Mouse (Mus musculus): ENCODE results near the gene Rtn2. TPM values are rescaled to one million over a fixed set of nuclear protein-coding genes. Genes with fewer than 3 reads are reported as not detected.

Gene Rtn2
- polyA plus RNA-seq, 1 experiment from 2014 or later = 12.8 TPM

DNA sequence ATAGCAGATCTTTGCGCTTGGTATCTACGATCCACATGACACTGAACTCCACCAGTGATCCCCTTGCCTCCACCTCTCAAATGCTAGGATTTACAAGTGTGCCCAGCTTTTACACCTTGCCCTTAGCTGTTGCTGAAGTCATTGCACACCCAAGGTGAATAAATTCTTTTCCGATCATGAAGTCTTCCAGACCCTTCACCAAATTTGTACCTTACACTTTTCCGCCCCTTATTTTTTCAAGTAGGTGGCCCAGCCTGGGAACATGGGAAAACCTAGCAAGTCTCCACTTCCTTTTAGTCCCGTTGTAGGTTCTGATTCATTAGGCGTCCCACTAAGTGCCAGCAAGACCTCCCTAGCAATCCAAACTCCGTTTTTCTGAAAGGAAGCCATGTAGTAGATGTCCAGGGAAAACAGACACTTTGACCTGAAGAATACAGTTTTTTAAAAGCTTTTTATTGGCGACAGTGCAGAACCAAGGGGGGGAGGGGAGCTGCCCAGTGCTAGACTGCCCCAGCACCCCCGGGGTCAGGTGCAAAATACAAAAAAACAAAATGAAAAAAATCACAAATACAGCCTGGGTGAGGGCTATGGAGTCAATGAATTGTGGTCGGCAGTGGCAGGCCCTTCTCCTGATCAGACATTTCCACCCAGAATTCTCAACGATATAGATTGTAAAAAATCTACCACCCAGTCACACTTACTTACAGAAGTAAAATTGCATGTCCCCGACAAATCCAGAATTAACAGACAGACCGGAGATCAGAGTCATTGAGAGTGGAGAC, 20.0 kb downstream of the Rtn2 start:
- Histone ChIP-seq H3K9ac (replicated peaks) (no peak overlapping the region), H3K4me2 (peak overlapping the region; percentile 53; the same call in 1 of the 2 replicates), H3K36me3 (no peaks in the 10 kb centered on the region), H3K27me3 (peaks cover 63% of the 10 kb centered on the region), H3K27ac (no peak overlapping the region), H3K9me3 (no peaks in the 10 kb centered on the region), H3K4me3 (replicated peaks) (no peak overlapping the region; the same call in 1 of the 2 replicates), H3K4me1 (replicated peaks) (peaks cover 26% of the 10 kb centered on the region)
- no peak for ATAC-seq (ENCODE audit: insufficient number of reproducible peaks, insufficient read depth, low FRiP score, low TSS enrichment, low read depth)
- WGBS = 49% methylated on average over 13 of the region's 13 CpGs

DNA sequence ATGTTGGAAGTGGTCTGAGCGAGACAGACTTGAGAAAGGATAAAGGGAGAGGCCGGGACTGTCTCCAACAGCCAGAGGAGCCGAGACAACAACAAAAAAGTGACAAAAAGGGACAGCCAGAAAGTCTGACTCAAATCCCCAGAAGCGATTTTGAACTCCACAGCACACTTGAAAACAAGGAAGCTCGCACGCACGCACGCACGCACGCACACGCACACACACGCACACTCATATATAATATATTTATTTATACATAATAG, 20.6 kb downstream of the Rtn2 start:
- Histone ChIP-seq H3K4me3 (replicated peaks) (no peak overlapping the region), H3K4me1 (replicated peaks) (peaks cover 31% of the 10 kb centered on the region), H3K27me3 (peaks cover 68% of the 10 kb centered on the region), H3K27ac (no peak overlapping the region), H3K9me3 (no peaks in the 10 kb centered on the region), H3K4me2 (no peak overlapping the region), H3K9ac (replicated peaks) (no peak overlapping the region), H3K36me3 (no peaks in the 10 kb centered on the region)
- WGBS = 72% methylated on average over 12 of the region's 12 CpGs
- ATAC-seq (ENCODE audit: insufficient number of reproducible peaks, insufficient read depth, low FRiP score, low TSS enrichment, low read depth) = no peak

DNA sequence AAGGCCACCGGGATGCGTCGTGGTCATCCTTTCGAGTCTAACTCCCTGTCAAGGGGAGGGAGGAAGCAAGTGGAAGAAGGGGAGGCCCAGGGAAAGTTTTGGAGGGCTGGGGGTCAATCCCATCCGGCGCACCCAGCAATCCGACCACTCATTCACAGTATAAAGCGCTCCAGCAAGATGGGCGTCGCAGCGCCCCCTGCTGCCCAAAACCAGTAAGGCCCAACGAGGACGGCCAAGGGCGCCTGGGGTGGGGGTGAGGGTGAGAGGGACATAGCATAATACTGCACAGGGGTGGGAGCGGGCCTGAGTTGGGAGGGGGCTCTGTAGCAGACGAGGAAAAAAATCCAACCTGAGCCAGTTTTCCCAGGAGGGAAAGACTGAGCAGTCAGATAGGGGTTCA, 21.3 kb downstream of the Rtn2 start:
- no peaks in the 10 kb centered on the region for H3K36me3 ChIP-seq
- peak overlapping the region; percentile 57 for H3K4me2 ChIP-seq
- H3K9me3 ChIP-seq = no peaks in the 10 kb centered on the region
- peaks cover 69% of the 10 kb centered on the region for H3K27me3 ChIP-seq
- no peak for ATAC-seq (ENCODE audit: insufficient number of reproducible peaks, insufficient read depth, low FRiP score, low TSS enrichment, low read depth)
- no peak overlapping the region for H3K27ac ChIP-seq
- H3K4me3 ChIP-seq (replicated peaks) = peak overlapping the region; percentile 34; the same call in 1 of the 2 replicates
- WGBS = 2% methylated on average over 16 of the region's 16 CpGs
- H3K4me1 ChIP-seq (replicated peaks) = peaks cover 35% of the 10 kb centered on the region
- 0 out of 2 replicates have a peak overlapping the region, but pooled peaks have one; percentile 31 for H3K9ac ChIP-seq (replicated peaks)

DNA sequence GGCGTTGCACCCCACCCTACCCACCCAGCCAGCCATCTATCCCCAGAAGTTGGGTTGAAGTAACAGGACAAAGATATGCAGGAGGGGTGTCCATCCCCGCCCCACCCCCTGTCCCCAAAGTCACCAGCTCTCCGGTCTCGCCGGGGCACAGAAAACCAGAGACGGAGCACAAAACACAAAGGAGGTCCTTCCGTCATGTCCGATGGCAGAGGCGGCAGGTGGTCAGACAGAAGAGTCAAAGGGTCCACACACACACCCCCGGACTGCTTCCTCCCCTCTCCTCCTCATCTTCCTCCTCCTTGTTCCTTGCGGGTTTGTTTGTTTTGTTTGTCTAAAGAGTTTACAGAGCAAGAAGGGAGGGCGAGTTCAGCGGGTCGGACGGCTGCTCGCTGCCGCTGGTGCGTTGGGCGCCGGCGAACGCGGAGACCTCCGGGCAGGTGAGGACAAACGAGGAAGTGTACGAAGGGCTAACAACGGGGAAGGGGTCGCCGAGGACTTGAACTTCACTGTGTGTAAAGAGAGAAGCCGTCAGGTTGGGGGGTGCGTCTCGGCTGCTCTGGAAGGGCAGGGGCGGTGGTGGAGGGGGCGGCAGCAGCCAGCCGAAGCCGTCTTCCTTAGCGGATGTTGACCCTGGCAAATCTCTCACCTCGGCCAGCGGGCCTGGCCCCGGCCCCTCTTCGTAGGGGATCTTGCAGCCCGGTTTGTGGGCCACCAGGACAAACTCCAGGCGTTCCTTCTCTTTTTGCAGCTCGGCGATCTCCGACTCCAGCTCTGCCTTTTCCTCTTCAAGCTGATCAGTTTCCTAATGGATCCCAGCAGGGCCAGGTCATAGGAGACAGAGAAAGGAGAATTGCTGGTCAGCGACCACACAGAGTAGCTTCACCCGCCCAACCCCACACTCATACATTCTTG, 22.3 kb downstream of the Rtn2 start:
- H3K27me3 ChIP-seq = peaks cover 76% of the 10 kb centered on the region
- 2% methylated on average over 47 of the region's 48 CpGs for WGBS
- no peaks in the 10 kb centered on the region for H3K36me3 ChIP-seq
- H3K4me3 ChIP-seq (replicated peaks) = peak overlapping the region; percentile 34
- no peaks in the 10 kb centered on the region for H3K9me3 ChIP-seq
- H3K4me2 ChIP-seq = peak overlapping the region; percentile 57
- ATAC-seq (ENCODE audit: insufficient number of reproducible peaks, insufficient read depth, low FRiP score, low TSS enrichment, low read depth) = no peak
- no peak overlapping the region for H3K27ac ChIP-seq
- no peak overlapping the region; the same call in 1 of the 2 replicates for H3K9ac ChIP-seq (replicated peaks)
- peaks cover 44% of the 10 kb centered on the region for H3K4me1 ChIP-seq (replicated peaks)

DNA sequence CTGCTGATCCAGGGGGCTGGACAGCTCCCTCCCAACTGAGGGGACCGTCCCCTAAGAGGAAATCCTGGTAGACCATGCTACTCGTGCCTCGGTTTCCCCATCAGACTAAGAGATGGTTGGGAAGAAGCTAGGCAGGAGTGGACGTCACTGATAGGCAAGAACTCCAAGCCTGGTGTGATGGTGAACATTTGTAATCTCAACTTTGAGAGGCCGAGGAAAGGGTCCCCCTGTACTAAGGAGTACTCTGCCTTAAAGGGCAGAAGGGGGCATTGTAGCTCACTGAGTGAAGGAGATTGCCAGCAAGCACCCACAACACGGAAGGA, 22.9 kb downstream of the Rtn2 start:
- H3K9ac ChIP-seq (replicated peaks) = no peak overlapping the region
- peaks cover 76% of the 10 kb centered on the region for H3K27me3 ChIP-seq
- no peak for ATAC-seq (ENCODE audit: insufficient number of reproducible peaks, insufficient read depth, low FRiP score, low TSS enrichment, low read depth)
- H3K36me3 ChIP-seq = no peaks in the 10 kb centered on the region
- H3K4me3 ChIP-seq (replicated peaks) = peak overlapping the region; percentile 34; the same call in 1 of the 2 replicates
- 10% methylated on average over 6 of the region's 6 CpGs for WGBS
- no peak overlapping the region for H3K4me2 ChIP-seq
- peaks cover 43% of the 10 kb centered on the region for H3K4me1 ChIP-seq (replicated peaks)
- H3K27ac ChIP-seq = no peak overlapping the region
- H3K9me3 ChIP-seq = no peaks in the 10 kb centered on the region

DNA sequence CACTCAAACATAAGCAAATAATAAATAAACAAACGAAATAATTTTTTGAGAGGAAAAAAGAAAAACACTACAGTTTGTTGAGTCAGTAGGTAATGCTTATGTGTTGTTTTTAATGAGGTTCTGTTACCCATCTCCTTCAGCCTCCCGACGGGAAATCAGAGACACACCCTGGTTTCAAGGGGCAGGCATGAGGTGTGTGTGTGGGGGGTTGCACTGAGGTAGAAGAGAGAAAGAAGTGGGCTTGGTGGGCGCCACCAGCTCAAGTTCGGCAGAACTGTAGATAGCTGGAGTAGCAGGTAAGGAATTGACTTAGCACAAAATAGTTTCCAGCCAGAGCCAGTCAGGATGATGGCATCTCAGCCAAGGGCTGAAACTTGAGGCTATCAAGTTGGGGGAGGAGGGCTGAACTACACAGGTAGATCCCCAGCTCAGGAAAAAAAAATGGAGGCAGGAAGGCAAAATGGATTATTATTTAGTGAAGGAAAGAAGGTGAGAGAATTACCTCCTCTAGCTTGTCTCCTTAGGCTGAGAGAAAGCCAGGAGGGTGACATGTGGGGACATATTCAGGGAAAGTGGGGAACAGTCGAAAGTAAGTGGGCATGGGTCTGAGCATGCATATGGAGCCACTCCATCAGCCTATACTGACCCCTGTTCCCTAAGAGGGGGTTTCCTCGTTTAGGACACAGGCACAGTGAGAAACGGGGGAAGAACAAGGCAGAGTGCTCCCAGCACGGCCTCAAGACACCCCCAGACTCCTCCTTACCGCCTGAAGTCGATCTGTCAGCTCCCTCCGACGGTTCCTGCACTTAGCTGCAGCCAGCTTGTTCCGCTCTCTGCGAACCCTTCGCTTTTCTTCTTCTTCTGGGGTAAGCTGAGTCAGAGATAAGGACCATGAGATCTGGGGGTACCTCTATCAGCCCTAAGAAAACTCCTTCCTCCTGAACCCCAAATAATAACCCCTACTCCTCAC, 23.7 kb downstream of the Rtn2 start:
- Histone ChIP-seq H3K9ac (replicated peaks) (no peak overlapping the region), H3K27me3 (peaks cover 76% of the 10 kb centered on the region), H3K27ac (no peak overlapping the region), H3K4me2 (no peak overlapping the region), H3K4me1 (replicated peaks) (peaks cover 45% of the 10 kb centered on the region), H3K9me3 (no peaks in the 10 kb centered on the region), H3K36me3 (no peaks in the 10 kb centered on the region), H3K4me3 (replicated peaks) (no peak overlapping the region; the same call in 1 of the 2 replicates)
- 52% methylated on average over 16 of the region's 16 CpGs for WGBS
- ATAC-seq (ENCODE audit: insufficient number of reproducible peaks, insufficient read depth, low FRiP score, low TSS enrichment, low read depth) = no peak

DNA sequence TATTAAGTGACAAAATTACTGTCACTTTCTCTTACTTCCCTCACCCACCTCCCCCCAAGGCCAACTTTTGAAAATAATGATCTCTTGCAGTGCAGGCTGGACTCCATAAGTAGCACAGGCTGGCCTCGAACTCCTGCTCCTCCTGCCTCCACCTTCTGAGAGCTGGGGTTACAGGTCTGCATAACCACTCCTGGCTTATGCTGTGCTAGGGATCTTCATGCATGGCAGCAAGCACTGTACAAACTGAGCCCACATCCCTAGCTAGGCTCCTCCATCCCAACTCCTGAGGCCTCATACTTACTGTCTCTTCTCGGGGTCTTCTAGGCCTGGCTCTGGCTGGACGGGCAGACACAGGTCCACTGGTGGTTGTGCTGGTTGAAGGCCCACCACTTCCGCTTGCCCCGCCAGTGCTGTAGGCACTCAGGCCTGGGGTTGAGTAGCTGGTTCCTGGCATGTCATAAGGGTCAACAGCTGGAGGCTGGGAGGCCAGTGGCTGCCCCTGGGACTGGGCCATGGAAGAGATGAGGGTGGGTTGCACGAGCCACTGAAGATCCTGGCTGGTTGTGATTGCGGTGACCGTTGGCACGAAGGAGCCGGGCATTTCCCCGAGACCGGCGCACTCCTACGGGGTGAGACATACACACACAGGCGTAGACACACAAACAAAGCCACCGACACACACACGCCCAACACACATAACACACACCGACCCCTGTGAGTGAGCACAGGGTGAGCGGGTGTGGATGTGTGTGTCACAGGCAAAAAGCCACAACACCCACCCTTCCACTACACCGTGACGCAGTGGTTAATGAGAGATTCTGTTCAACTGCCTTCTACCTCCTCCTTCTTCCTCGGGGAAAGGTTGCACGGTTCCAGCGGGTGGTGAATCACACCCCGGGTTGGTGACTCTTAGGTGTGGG, 24.7 kb downstream of the Rtn2 start:
- no peaks in the 10 kb centered on the region for H3K9me3 ChIP-seq
- peak overlapping the region; percentile 98 for H3K4me2 ChIP-seq
- no peak for ATAC-seq (ENCODE audit: insufficient number of reproducible peaks, insufficient read depth, low FRiP score, low TSS enrichment, low read depth)
- peaks cover 73% of the 10 kb centered on the region for H3K27me3 ChIP-seq
- H3K9ac ChIP-seq (replicated peaks) = peak overlapping the region; percentile 57; the same call in 1 of the 2 replicates
- 69% methylated on average over 24 of the region's 25 CpGs for WGBS
- H3K4me1 ChIP-seq (replicated peaks) = peaks cover 39% of the 10 kb centered on the region
- H3K4me3 ChIP-seq (replicated peaks) = 0 out of 2 replicates have a peak overlapping the region, but pooled peaks have one; percentile 66
- H3K27ac ChIP-seq = no peak overlapping the region
- no peaks in the 10 kb centered on the region for H3K36me3 ChIP-seq

DNA sequence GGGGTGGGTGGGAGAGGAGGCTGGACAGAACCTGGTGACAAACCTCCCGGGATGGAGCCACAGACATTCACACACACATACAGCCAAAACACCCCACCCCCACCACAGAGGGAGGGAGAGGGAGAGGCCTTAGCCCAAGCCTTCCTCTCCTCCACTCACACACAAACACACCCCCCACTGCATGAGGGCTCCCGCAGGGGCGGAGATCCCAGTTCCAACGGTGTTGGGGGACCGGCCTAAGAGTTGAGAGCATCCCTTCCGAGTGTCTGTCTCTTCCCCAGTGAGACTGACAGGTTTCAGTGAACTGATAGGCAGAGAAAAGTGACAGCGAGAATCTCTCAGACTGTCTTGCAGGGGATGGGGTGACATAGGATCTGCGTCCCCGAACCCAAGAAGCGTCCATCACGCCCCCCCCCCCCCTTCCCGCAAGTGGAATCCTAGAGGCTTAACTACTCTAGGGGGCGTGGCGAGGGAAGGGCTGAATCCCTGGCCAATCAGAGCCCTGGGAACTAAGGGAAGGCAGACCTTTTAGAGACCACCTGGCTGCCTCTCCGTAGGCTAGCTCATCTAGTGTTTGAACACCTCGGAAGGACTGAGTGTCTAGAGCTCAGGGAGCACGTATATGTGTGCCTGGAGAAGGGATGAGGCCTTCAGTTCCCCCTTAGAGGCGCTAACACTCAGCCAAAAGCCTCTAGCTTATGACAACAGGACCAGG, 25.5 kb downstream of the Rtn2 start:
- H3K27me3 ChIP-seq = peaks cover 67% of the 10 kb centered on the region
- peak overlapping the region; percentile 66 for H3K4me3 ChIP-seq (replicated peaks)
- WGBS = 3% methylated on average over 18 of the region's 18 CpGs
- no peaks in the 10 kb centered on the region for H3K36me3 ChIP-seq
- peak overlapping the region; percentile 98 for H3K4me2 ChIP-seq
- peaks cover 39% of the 10 kb centered on the region for H3K4me1 ChIP-seq (replicated peaks)
- ATAC-seq (ENCODE audit: insufficient number of reproducible peaks, insufficient read depth, low FRiP score, low TSS enrichment, low read depth) = peak; percentile 42
- H3K27ac ChIP-seq = peak overlapping the region; percentile 56; the same call in 1 of the 2 replicates
- H3K9me3 ChIP-seq = no peaks in the 10 kb centered on the region
- H3K9ac ChIP-seq (replicated peaks) = peak overlapping the region; percentile 57

DNA sequence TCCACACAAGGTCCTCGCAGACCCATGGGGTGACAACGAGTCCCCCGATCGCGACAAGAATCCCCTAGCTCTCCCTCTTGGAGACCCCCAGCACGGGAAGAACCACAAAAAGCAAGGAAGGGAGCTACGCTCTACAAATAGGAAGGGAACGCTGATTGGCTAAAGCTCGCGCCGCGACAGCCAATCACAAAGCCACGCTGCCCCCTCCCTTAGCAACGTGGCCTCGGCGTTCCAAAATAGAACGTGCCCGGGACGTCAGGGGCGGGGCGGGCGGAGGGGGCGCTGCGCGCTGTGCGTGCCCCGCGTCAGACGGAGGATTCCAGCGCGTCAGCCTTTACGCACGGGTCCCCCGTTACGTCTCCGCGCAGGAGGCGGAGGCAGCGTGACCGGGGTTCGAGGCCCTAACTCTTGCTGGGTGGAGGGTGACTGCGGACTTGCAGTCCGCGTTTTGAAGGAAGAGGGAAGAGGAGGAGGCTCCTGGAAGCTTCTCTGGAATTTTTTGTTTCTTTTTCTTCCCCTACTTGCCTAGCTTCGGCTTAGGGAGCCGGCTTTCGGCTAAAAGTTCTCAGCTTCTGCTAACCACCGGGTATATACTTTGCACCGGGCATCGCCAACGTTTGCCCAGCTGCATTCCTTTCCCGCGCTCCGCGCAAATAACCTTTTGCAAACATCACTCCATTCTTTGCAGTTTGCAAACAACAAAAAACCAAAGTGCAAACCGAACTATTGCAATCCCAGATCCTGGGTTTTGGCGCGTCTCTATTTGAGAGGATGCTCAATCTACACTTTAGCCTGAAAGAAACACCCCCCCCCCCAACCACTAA, 26.2 kb downstream of the Rtn2 start:
- peak; percentile 73 for ATAC-seq (ENCODE audit: insufficient number of reproducible peaks, insufficient read depth, low FRiP score, low TSS enrichment, low read depth)
- Histone ChIP-seq H3K9me3 (no peaks in the 10 kb centered on the region), H3K9ac (replicated peaks) (peak overlapping the region; percentile 57), H3K4me1 (replicated peaks) (peaks cover 37% of the 10 kb centered on the region), H3K4me3 (replicated peaks) (peak overlapping the region; percentile 66), H3K4me2 (peak overlapping the region; percentile 98), H3K36me3 (no peaks in the 10 kb centered on the region), H3K27me3 (peaks cover 66% of the 10 kb centered on the region), H3K27ac (peak overlapping the region; percentile 56; the same call in 1 of the 2 replicates)
- WGBS = under 1% methylated on average over 58 of the region's 58 CpGs
